Mouse (Mus musculus): ENCODE results near the gene Nfat5. TPM values are rescaled to one million over a fixed set of nuclear protein-coding genes. Genes with fewer than 3 reads are reported as not detected.
A peak's percentile ranks its signal among the peaks of the same experiment; 100 is the strongest.

Gene Nfat5
- polyA plus RNA-seq, 1 experiment from 2014 or later = 11.1 TPM

- Histone ChIP-seq H3K9ac (ENCODE audit: low read length) (no peak overlapping the region), H3K4me3 (ENCODE audit: low read length) (no peak overlapping the region), H3K27me3 (ENCODE audit: control insufficient read depth, insufficient read depth, low read depth, low read length) (no peaks in the 10 kb centered on the region), H3K27ac (ENCODE audit: low read length) (no peak overlapping the region), H3K36me3 (ENCODE audit: control insufficient read depth, insufficient read depth, low read length) (no peaks in the 10 kb centered on the region), H3K4me2 (ENCODE audit: low read depth, low read length) (no peak overlapping the region), H3K4me1 (replicated peaks; ENCODE audit: control insufficient read depth, insufficient read depth, low read length) (peaks cover 10% of the 10 kb centered on the region), H3K9me3 (ENCODE audit: control insufficient read depth, low read length) (no peaks in the 10 kb centered on the region)
- ATAC-seq (ENCODE audit: low read depth) = no peak
- 75% methylated on average over 5 of the region's 5 CpGs for WGBS
Measured at GRCm38 (mm10) chr8:107401866-107402265, 108.6 kb downstream of the Nfat5 start.

- ATAC-seq (ENCODE audit: low read depth) = peak; percentile 99
- H3K4me3 ChIP-seq (ENCODE audit: low read length) = peak within 1 kb of the TSS; percentile 41
- peak within 1 kb of the TSS; percentile 56 for H3K4me2 ChIP-seq (ENCODE audit: low read depth, low read length)
- H3K36me3 ChIP-seq (ENCODE audit: control insufficient read depth, insufficient read depth, low read length) = no peaks in the 10 kb centered on the region
- H3K27ac ChIP-seq (ENCODE audit: low read length) = peak within 1 kb of the TSS; percentile 29; the same call in 1 of the 2 replicates
- 10% methylated on average over 22 of the region's 22 CpGs for WGBS
- no peaks in the 10 kb centered on the region for H3K9me3 ChIP-seq (ENCODE audit: control insufficient read depth, low read length)
- no peaks in the 10 kb centered on the region for H3K27me3 ChIP-seq (ENCODE audit: control insufficient read depth, insufficient read depth, low read depth, low read length)
- peak within 1 kb of the TSS; percentile 12 for H3K9ac ChIP-seq (ENCODE audit: low read length)
- H3K4me1 ChIP-seq (replicated peaks; ENCODE audit: control insufficient read depth, insufficient read depth, low read length) = peaks cover 10% of the 10 kb centered on the region
Measured at GRCm38 (mm10) chr8:107403038-107403781, 109.9 kb downstream of the Nfat5 start, which contains the start of gene Nqo1. TSS of gene Nqo1 (minus strand) at chr8:107403206.

- Histone ChIP-seq H3K4me2 (ENCODE audit: low read depth, low read length) (no peak overlapping the region), H3K4me1 (replicated peaks; ENCODE audit: control insufficient read depth, insufficient read depth, low read length) (peaks cover 10% of the 10 kb centered on the region), H3K27ac (ENCODE audit: low read length) (no peak overlapping the region), H3K4me3 (ENCODE audit: low read length) (no peak overlapping the region), H3K27me3 (ENCODE audit: control insufficient read depth, insufficient read depth, low read depth, low read length) (no peaks in the 10 kb centered on the region), H3K9ac (ENCODE audit: low read length) (no peak overlapping the region), H3K9me3 (ENCODE audit: control insufficient read depth, low read length) (no peaks in the 10 kb centered on the region), H3K36me3 (ENCODE audit: control insufficient read depth, insufficient read depth, low read length) (no peaks in the 10 kb centered on the region)
- no peak for ATAC-seq (ENCODE audit: low read depth)
- 58% methylated on average over 4 of the region's 4 CpGs for WGBS
Measured at GRCm38 (mm10) chr8:107404057-107404456, 110.8 kb downstream of the Nfat5 start.

GRCm38 (mm10) chr8:107405935-107406334 is 112.7 kb downstream of the Nfat5 start:
- 47% methylated on average over 3 of the region's 3 CpGs for WGBS
- Histone ChIP-seq H3K36me3 (ENCODE audit: control insufficient read depth, insufficient read depth, low read length) (peaks cover 10% of the 10 kb centered on the region), H3K4me3 (ENCODE audit: low read length) (no peak overlapping the region), H3K27ac (ENCODE audit: low read length) (0 out of 2 replicates have a peak overlapping the region, but pooled peaks have one; percentile 34), H3K27me3 (ENCODE audit: control insufficient read depth, insufficient read depth, low read depth, low read length) (no peaks in the 10 kb centered on the region), H3K4me1 (replicated peaks; ENCODE audit: control insufficient read depth, insufficient read depth, low read length) (peaks cover 10% of the 10 kb centered on the region), H3K9me3 (ENCODE audit: control insufficient read depth, low read length) (no peaks in the 10 kb centered on the region), H3K9ac (ENCODE audit: low read length) (no peak overlapping the region), H3K4me2 (ENCODE audit: low read depth, low read length) (no peak overlapping the region)
- ATAC-seq (ENCODE audit: low read depth) = no peak

- no peak for ATAC-seq (ENCODE audit: low read depth)
- WGBS = 58% methylated on average over 4 of the region's 4 CpGs
- Histone ChIP-seq H3K4me2 (ENCODE audit: low read depth, low read length) (no peak overlapping the region), H3K9ac (ENCODE audit: low read length) (no peak overlapping the region), H3K4me3 (ENCODE audit: low read length) (no peak overlapping the region), H3K27me3 (ENCODE audit: control insufficient read depth, insufficient read depth, low read depth, low read length) (no peaks in the 10 kb centered on the region), H3K9me3 (ENCODE audit: control insufficient read depth, low read length) (no peaks in the 10 kb centered on the region), H3K4me1 (replicated peaks; ENCODE audit: control insufficient read depth, insufficient read depth, low read length) (no peaks in the 10 kb centered on the region), H3K36me3 (ENCODE audit: control insufficient read depth, insufficient read depth, low read length) (peaks cover 44% of the 10 kb centered on the region), H3K27ac (ENCODE audit: low read length) (no peak overlapping the region)
Measured at GRCm38 (mm10) chr8:107411391-107411790, 118.1 kb downstream of the Nfat5 start.

- Histone ChIP-seq H3K9ac (ENCODE audit: low read length) (no peak overlapping the region), H3K9me3 (ENCODE audit: control insufficient read depth, low read length) (no peaks in the 10 kb centered on the region), H3K36me3 (ENCODE audit: control insufficient read depth, insufficient read depth, low read length) (peaks cover 51% of the 10 kb centered on the region), H3K27ac (ENCODE audit: low read length) (no peak overlapping the region), H3K4me1 (replicated peaks; ENCODE audit: control insufficient read depth, insufficient read depth, low read length) (no peaks in the 10 kb centered on the region), H3K27me3 (ENCODE audit: control insufficient read depth, insufficient read depth, low read depth, low read length) (no peaks in the 10 kb centered on the region), H3K4me3 (ENCODE audit: low read length) (no peak overlapping the region), H3K4me2 (ENCODE audit: low read depth, low read length) (no peak overlapping the region)
- no peak for ATAC-seq (ENCODE audit: low read depth)
- WGBS = 83% methylated on average over 8 of the region's 8 CpGs
Measured at GRCm38 (mm10) chr8:107412552-107412951, 119.3 kb downstream of the Nfat5 start.

GRCm38 (mm10) chr8:107413881-107414280 is 120.6 kb downstream of the Nfat5 start:
- no peaks in the 10 kb centered on the region for H3K9me3 ChIP-seq (ENCODE audit: control insufficient read depth, low read length)
- H3K36me3 ChIP-seq (ENCODE audit: control insufficient read depth, insufficient read depth, low read length) = peaks cover 61% of the 10 kb centered on the region
- no peak overlapping the region for H3K4me2 ChIP-seq (ENCODE audit: low read depth, low read length)
- no peak for ATAC-seq (ENCODE audit: low read depth)
- 84% methylated on average over 10 of the region's 10 CpGs for WGBS
- H3K27ac ChIP-seq (ENCODE audit: low read length) = no peak overlapping the region
- H3K4me3 ChIP-seq (ENCODE audit: low read length) = no peak overlapping the region
- no peak overlapping the region for H3K9ac ChIP-seq (ENCODE audit: low read length)
- H3K4me1 ChIP-seq (replicated peaks; ENCODE audit: control insufficient read depth, insufficient read depth, low read length) = no peaks in the 10 kb centered on the region
- no peaks in the 10 kb centered on the region for H3K27me3 ChIP-seq (ENCODE audit: control insufficient read depth, insufficient read depth, low read depth, low read length)

GRCm38 (mm10) chr8:107417001-107417400 is 123.7 kb downstream of the Nfat5 start:
- Histone ChIP-seq H3K27ac (ENCODE audit: low read length) (no peak overlapping the region), H3K36me3 (ENCODE audit: control insufficient read depth, insufficient read depth, low read length) (peaks cover 63% of the 10 kb centered on the region), H3K4me1 (replicated peaks; ENCODE audit: control insufficient read depth, insufficient read depth, low read length) (no peaks in the 10 kb centered on the region), H3K9me3 (ENCODE audit: control insufficient read depth, low read length) (no peaks in the 10 kb centered on the region), H3K4me2 (ENCODE audit: low read depth, low read length) (no peak overlapping the region), H3K4me3 (ENCODE audit: low read length) (no peak overlapping the region), H3K27me3 (ENCODE audit: control insufficient read depth, insufficient read depth, low read depth, low read length) (no peaks in the 10 kb centered on the region), H3K9ac (ENCODE audit: low read length) (no peak overlapping the region)
- ATAC-seq (ENCODE audit: low read depth) = no peak
- 90% methylated on average over 12 of the region's 12 CpGs for WGBS

- 22% methylated on average over 9 of the region's 9 CpGs for WGBS
- Histone ChIP-seq H3K9me3 (ENCODE audit: control insufficient read depth, low read length) (no peaks in the 10 kb centered on the region), H3K36me3 (ENCODE audit: control insufficient read depth, insufficient read depth, low read length) (peaks cover 13% of the 10 kb centered on the region; the same call in 1 of the 2 replicates), H3K9ac (ENCODE audit: low read length) (peak overlapping the region; percentile 83), H3K4me2 (ENCODE audit: low read depth, low read length) (peak overlapping the region; percentile 71), H3K27ac (ENCODE audit: low read length) (peak overlapping the region; percentile 30; the same call in 1 of the 2 replicates), H3K4me3 (ENCODE audit: low read length) (peak overlapping the region; percentile 73), H3K27me3 (ENCODE audit: control insufficient read depth, insufficient read depth, low read depth, low read length) (no peaks in the 10 kb centered on the region), H3K4me1 (replicated peaks; ENCODE audit: control insufficient read depth, insufficient read depth, low read length) (peaks cover 10% of the 10 kb centered on the region)
- ATAC-seq (ENCODE audit: low read depth) = no peak
Measured at GRCm38 (mm10) chr8:107424176-107424575, 130.9 kb downstream of the Nfat5 start.
